Mouse (Mus musculus): ENCODE results near the gene Hoxc10.

Hoxc10 gene

DNA sequence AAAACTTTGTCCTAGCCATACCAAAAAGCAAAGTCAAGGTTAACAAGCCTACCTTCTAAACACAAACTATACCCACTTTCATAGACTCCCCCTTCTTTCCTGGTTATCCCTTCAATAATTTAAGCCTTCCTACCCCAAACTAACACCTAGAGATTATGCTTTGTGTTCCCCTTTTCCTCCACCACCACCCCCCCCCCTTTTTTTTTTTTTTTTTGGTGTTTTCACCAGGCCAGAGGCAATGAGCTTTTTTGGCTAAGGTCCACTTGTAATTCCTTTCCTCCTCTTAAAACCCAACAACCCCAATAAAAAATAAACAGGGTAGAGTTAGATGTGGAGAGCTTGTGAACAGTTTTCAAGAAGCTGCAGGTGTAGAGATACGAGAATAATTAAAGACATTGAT, 2.7 kb downstream of the Hoxc10 start:
- DNase-seq = no peak

- no peak for DNase-seq
Observed at GRCm38 (mm10) chr15:102970740-102971139, 4.1 kb downstream of the Hoxc10 start.

DNA sequence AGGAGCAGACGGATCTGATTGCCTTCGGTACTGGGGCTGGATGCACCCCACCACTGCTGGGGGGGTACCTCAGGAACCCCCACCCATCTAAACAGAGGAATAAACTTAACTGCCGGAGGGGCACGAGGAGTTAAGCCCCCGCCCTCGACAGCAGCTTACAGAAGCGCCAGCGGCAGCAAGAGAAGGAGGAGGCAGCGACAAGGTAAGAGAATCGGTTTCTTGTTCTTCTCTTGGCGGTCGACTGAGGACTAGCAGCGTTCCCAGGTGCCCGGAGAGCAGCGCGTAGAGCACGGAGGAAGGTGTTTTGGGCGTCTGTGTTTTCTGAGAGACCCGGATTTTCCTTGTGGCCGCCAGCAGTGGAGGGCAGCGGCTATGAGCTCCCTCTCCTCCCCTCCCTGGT, 5.7 kb downstream of the Hoxc10 start:
- DNase-seq = no peak

GRCm38 (mm10) chr15:102972753-102973152, 6.2 kb downstream of the Hoxc10 start:
- no peak for DNase-seq

DNA sequence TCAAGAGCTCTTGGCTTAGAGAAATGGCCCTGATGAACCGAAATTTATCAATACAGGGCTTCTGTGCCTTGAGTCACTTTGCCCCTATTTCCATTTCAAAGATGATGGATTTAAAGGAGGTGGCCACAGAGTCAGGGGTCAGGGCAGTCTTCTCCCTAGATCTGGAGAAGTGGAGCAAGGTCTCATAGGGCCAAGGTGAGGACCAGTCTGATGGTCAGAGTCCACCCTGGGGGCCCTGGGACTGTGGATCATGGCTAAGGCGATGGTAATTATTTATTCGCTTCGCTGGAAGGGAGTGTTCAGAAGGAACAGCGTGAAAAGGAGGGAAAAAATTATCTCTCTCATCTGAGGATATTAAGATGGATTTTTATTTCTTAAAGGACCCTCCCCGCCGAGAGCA, 8.4 kb downstream of the Hoxc10 start:
- DNase-seq = no peak

- DNase-seq = no peak
Observed at GRCm38 (mm10) chr15:102975688-102976111, 9.1 kb downstream of the Hoxc10 start.

DNA sequence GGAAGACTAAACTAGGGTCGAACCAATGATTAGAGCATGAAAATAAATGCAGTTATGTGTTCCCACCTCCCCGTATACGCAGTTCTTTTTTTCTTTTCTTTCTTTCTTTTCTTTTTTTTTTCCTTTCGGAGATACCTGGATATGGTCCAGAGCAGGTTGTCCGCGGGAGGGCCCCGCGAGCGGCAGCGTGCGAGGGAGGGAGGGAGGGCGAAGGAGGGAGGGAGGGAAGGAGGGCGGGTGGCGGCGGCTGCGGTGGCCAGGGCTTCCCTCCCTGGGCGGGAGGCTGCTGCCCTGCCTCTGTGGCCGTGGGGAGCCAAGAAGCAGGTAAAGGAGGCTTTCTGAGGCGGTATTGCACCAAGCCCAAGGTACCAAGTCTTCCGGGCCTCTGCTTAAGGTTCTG, 9.6 kb downstream of the Hoxc10 start, which contains the start of gene Hoxc9:
TSS of gene Hoxc9 (plus strand) at position 269 of the 400 bp plus-strand sequence.
- no peak for DNase-seq

DNA sequence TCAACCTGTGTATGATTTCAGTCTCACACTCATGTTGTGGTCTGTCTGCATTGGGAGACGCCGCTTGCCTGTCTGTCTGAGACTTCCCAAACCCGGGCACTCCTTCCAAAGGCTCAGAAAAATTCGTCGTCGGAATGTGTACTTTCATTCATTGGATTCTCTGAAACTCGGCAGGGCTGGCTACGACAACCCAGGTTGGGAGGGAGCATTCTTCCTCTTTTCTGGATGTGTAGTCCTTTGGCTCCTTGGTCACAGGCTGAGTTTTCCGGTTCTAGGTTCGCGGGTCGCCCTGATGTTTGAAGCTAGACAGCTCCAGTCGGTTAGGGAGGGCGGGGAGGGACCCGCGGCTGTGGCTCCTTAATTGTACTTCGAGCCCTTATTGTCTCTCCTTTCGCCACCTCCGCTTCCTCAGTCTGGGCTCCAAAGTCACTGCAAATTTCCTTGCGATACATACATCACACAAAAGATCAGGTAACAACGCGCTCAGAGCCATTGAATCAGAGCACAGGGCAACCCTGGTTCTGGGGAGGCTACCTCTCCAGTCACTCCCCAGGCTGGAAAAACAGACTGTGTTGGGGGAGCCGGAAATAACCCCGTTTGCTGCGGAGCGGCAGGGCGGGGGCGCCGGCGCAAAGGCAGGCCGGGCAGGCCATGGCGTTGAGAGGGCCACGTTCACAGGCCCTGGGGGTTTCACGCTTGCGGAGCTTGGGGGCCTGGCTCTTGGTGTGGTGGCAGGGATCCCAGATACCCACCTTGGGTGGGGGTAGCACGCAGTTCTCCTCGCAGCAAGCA, 10.2 kb downstream of the Hoxc10 start:
- no peak for DNase-seq

GRCm38 (mm10) chr15:102977423-102977974, 10.9 kb downstream of the Hoxc10 start:
- DNase-seq = no peak

DNA sequence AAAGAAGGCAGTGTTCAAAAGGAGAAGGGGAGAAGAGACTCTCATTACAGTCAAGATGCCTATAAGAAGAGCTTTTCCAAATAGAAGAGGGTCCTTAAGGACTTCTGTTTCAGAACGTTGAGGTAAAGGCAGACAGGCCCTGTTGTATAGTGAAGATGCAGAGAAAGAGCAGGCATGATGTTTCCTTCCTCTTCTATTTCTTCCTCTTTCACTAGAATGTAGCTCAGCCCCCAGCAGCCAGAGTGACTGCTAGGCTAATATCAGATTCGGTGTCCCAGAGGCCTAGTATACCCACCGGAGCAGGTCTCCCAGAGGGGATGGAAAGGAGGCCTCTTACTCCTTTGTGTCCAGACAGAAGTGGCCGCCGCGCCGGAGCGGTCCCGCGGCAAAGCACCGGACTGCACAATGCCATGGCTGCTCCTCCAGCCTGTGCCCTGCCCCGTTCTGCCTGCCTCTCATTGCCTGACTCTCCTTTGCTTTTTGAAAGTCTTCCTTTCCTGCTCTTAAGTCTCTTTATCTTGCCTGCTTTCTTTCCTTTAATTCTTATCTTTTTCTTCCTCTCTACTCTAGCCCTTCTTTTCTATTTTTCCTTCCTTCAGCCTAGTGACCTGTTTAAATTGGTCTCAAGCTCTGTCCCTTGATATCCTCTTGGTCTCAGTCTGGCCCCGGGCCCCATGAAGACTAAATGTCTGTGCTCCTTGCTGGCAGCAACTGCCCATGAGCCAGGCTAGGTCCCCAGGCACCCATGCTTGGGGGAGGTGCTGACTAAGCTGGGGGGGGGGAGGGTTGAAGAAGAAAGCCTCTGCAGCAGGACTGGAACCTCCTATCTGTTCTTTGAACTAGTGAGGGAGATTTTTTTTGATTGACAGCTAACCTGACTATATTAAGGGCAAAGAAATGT, 12.3 kb downstream of the Hoxc10 start:
- DNase-seq = no peak

DNA sequence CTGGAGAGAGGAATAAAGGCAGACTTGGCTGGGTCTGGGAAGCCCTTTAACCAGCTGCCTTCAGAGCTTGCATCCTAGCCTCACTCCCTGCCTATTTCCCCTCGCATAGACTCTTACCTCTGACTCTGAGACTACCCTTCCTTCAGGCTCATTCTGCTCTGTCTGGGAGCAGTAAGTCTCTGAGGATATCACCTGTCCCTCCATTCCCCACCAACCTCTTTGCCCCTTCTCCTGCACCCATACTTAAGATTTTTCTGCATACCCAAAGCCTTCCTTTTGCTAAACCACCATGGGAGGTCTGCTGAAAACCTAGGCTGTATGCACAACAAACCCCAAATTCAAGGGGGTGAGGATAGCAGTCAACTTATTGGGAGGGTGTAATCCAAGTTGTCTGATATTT, 13.3 kb downstream of the Hoxc10 start:
- no peak for DNase-seq

DNA sequence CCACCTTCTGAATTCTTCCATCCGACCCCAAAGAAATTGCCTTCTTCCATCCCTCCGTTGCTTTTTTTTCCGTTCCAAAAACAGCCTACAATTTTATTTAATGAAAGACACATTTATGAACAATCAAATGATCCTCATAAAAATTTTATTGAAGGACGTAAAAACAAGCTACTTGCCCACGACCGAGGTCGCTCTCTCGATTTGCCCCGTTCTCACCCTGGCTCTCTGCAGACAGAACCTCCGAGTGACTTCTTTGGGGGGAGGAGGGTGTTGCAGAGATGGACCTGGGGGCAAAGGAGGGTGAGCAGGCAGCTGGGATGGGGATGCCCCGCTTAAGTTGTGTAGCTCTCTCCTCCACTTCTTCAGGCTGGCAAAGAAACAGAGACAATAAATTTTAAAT, 13.8 kb downstream of the Hoxc10 start:
- DNase-seq = no peak

DNA sequence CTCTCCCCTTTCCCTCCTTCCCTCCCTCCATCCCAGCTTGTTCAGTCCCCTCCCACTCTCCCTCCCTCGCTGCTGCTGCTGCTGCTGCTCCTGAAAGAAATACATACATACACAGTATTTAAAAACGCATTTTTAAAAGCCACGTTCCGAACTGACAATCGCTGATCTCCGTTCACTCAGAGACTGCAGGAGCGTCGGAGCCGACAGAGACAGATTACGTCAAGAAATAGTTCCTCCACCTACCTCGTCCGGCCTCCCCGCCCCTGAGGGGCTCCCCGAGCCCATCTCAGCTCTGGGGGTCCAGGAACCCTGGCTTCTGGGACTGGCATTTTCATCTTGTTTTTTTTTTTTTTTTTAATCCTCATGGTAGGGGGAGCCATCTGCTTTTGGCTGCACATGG, 14.3 kb downstream of the Hoxc10 start:
- no peak for DNase-seq

DNA sequence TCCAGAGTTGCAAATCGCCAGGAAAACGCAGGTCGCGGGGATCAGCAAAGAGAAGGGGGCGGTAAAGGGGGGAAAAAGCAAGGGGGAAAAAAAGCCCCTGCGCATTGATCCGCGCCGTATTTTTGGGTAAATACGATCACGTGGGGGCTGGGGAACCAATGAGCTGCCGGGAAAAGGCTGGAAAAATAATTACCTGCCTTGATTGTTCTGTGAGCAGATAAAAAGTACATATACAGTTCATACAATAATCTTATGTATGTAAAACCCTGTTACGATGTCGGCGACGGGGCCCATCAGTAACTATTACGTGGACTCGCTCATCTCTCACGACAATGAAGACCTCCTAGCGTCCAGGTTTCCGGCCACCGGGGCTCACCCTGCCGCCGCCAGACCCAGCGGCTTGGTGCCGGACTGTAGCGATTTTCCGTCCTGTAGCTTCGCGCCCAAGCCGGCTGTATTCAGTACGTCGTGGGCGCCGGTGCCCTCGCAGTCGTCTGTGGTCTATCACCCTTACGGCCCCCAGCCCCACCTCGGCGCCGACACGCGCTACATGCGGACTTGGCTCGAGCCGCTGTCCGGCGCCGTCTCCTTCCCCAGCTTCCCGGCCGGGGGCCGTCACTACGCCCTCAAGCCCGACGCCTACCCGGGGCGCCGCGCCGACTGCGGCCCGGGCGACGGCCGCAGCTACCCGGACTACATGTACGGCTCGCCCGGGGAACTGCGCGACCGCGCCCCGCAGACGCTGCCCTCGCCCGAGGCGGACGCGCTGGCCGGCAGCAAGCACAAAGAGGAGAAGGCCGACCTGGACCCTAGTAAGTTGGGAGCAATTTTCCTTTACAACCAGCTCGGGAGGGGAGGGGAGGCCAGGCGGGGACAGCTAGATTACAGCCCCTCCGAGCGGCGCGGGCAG, 15.0 kb downstream of the Hoxc10 start:
- DNase-seq = no peak

GRCm38 (mm10) chr15:102983716-102984115, 17.1 kb downstream of the Hoxc10 start:
- no peak for DNase-seq

DNA sequence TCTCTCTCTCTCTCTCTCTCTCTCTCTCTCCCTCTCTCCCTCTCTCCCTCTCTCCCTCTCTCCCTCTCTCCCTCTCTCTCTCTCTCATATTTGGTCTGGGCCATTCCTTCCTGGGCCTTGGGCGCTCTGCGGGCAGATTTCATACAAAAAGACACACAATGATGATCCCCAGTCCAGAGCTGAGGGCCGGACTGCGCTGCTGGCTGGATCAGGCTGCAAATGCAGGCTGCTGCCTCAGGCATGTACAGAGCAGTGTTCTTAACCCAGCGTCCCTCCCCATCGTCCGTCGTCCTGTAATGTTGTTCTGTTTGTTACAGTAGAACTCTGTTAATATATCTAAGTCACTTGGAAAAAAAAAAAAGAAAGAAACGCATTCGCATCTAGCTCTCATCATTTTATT, 17.9 kb downstream of the Hoxc10 start:
- no peak for DNase-seq

GRCm38 (mm10) chr15:102984925-102985324, 18.3 kb downstream of the Hoxc10 start:
- no peak for DNase-seq

DNA sequence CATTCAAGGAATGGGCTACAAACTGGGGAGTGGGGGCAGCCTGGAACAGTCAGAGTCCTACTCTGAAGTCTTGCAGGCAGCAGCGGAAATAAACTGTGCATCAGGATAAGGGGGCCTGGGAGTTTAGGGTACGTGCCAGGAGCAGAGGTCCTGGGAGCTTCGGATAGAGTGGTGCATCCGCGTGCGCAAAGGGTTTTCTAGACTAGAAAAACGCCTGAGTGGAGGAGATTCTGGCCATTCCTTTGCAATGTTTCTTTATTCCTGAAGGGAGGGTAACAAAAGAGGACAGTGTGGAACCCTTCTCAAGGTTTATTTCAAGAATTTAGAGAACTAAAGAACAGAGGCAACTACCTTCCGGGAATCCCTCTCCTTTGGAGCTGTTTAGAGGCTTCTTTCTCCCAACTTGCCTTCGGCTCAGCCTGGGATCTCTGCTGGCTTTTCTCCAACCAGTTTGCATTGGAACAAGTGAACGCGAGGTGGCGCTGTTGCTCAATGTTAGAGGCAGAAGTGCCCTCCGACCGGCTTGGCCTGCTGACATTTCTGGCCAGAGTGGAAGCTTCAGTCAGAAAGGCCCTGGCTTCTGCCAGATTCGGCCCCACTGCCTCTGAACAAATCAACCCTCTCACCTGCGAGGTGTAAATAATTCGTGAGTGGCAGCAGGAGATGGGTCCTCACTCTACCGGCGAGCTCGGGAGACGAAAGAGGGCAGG, 20.7 kb downstream of the Hoxc10 start:
- peak; percentile 88 for DNase-seq

GRCm38 (mm10) chr15:102988078-102988477, 21.5 kb downstream of the Hoxc10 start:
- DNase-seq = no peak

DNA sequence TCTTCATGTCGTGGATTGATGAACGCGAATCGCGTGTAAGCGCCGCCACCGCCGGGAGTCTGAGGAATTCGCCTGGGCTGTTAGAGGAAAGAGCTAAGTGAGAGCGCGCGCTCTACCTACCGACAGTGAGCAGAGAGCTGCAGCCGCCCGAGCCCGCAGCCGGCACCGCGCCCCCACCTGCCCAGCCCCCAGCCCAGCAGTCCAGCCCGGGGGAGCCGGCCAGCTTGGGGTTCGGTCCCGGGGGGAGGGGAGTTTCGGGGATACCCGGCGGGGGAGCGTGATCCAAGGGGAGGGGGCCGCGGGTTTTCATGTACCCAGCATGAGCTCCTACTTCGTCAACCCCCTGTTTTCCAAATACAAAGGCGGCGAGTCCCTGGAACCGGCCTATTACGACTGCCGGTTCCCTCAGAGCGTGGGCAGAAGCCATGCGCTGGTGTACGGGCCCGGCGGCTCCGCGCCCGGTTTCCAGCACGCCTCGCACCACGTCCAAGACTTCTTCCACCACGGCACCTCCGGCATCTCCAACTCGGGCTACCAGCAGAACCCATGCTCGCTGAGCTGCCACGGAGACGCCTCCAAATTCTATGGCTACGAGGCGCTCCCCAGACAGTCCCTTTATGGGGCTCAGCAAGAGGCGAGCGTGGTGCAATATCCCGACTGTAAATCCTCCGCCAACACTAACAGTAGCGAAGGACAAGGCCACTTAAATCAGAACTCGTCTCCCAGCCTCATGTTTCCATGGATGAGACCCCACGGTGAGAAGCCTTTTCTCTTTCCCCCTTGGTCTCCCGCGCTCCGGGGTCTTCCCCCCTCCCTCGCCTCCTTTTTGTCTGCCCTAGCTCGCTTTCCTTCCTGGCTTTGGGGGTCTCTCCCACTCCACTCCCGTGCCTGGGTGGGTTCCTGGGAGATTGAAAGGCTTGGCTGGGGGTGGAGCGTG, 24.1 kb downstream of the Hoxc10 start, which contains the start of gene Hoxc8:
TSS of gene Hoxc8 (plus strand) at position 147 of the 937 bp plus-strand sequence.
- DNase-seq = no peak

DNA sequence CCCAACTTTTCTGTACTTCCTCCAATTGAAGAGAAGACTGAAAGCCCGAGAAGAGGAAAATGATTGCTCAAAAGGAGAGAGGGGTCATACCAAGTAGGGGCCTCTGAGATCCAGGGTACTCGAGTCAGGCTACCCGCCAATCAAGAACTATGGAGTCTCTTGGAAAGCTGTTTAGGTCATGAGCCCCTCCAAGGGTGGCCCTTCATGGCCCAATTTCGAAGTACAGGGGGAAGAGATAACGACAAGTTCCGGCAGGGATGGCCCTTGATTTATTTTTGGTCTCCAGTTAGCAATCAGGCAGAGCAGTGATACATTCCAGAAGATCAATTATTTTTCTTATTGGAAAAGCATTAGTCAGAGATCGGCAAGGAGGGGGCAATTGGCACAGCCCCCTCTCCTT, 25.2 kb downstream of the Hoxc10 start:
- no peak for DNase-seq
